Mouse (Mus musculus) midbrain, embryonic 16.5 days (tissue): ENCODE data around the gene Jup. TPM values are rescaled to one million over a fixed set of nuclear protein-coding genes. Genes with fewer than 3 reads are reported as not detected.
A peak's percentile ranks its signal among the peaks of the same experiment; 100 is the strongest.
"Not testable (repeated sequence)": the region's sequence is repeated elsewhere in the genome, so short reads cannot be mapped to it uniquely, and the experiment has no call there.

Experiments
- ATAC-seq: fragments of 200-750 bp; cut with Nextera tagmentation; 2 replicates; pipeline ENCODE4 v1.8.0; 2017; ENCODE audit warnings: moderate TSS enrichment
- H3K27ac ChIP-seq: fragments of 300-500 bp; sonication (generic); 2 replicates; pipeline ENCODE4 v1.5.1; 2014; ENCODE audit warnings: mild to moderate bottlenecking, low read length, mixed read lengths
- H3K27me3 ChIP-seq: fragments of 300-500 bp; sonication (generic); 2 replicates; pipeline ENCODE4 v1.6.1; 2014; ENCODE audit warnings: low read depth, low read length, mixed read lengths; ENCODE audit not compliant: control insufficient read depth, insufficient read depth
- H3K36me3 ChIP-seq: fragments of 300-500 bp; sonication (generic); 2 replicates; pipeline ENCODE4 v1.6.1; 2014; ENCODE audit warnings: mild to moderate bottlenecking, low read length, moderate library complexity, mixed read lengths; ENCODE audit not compliant: control insufficient read depth, insufficient read depth
- H3K4me1 ChIP-seq: fragments of 300-500 bp; sonication (generic); 2 replicates; pipeline ENCODE4 v1.6.1; 2014; ENCODE audit warnings: mild to moderate bottlenecking, low read length, mixed read lengths; ENCODE audit not compliant: control insufficient read depth, insufficient read depth
- H3K4me2 ChIP-seq: fragments of 300-500 bp; sonication (generic); 2 replicates; pipeline ENCODE4 v1.6.1; 2014; ENCODE audit warnings: mild to moderate bottlenecking, low read length, mixed read lengths
- H3K4me3 ChIP-seq: fragments of 300-500 bp; sonication (generic); 2 replicates; pipeline ENCODE4 v1.5.1; 2014; ENCODE audit warnings: low read depth, mild to moderate bottlenecking, low read length, moderate library complexity, mixed read lengths
- H3K9ac ChIP-seq: fragments of 300-500 bp; sonication (generic); 2 replicates; pipeline ENCODE4 v1.6.1; 2014; ENCODE audit warnings: low read depth, low read length, mixed read lengths
- H3K9me3 ChIP-seq: fragments of 300-500 bp; sonication (generic); replicated peaks from 2 replicates; pipeline ENCODE4 v1.6.1; 2014; ENCODE audit warnings: mild to moderate bottlenecking, low read length, mixed read lengths; ENCODE audit not compliant: control insufficient read depth, poor library complexity, severe bottlenecking
- WGBS: fragments of 180-500 bp; shearing (Covaris S2); extraction: QIAGEN DNeasy Blood & Tissue Kit; methylation state at CpG from one replicate; pipeline ENCODE4 v1.1.7; 2014; 5-methylcytosine and 5-hydroxymethylcytosine counted together
- microRNA-seq: library from miRNA; unstranded; fragments of <30 nt; microRNA quantifications from one replicate; pipeline ENCODE4, GENCODE M21; 2017
- polyA plus RNA-seq: library from polyadenylated mRNA; unstranded; fragments of >200 nt; fragmentation: Nextera tagmentation; extraction: Ambion mirVana; gene quantifications from 2 replicates; pipeline ENCODE4 v1.2.1, GENCODE M21; 2015

Gene Jup
- polyA plus RNA-seq, 1 experiment from 2014 or later: 99.7 TPM

- Histone ChIP-seq H3K36me3 (peaks cover 8% of the 10 kb centered on the region), H3K9ac (no peak overlapping the region), H3K9me3 (no peaks in the 10 kb centered on the region), H3K27me3 (no peaks in the 10 kb centered on the region), H3K4me3 (no peak overlapping the region), H3K27ac (no peak overlapping the region), H3K4me2 (no peak overlapping the region), H3K4me1 (peaks cover 10% of the 10 kb centered on the region; the same call in 1 of the 2 replicates)
- WGBS: 66% methylated on average over 3 of the region's 3 CpGs
- ATAC-seq: no peak
Measured at GRCm38 (mm10) chr11:100322591-100323258, 74.8 kb downstream of the Jup start.

GRCm38 (mm10) chr11:100321479-100322305 is 75.9 kb downstream of the Jup start:
- not testable (repeated sequence) for H3K4me2 ChIP-seq, H3K36me3 ChIP-seq, ATAC-seq, H3K4me1 ChIP-seq, H3K27ac ChIP-seq, H3K4me3 ChIP-seq, H3K9me3 ChIP-seq, H3K27me3 ChIP-seq, H3K9ac ChIP-seq
- WGBS: 76% methylated on average over 7 of the region's 7 CpGs

GRCm38 (mm10) chr11:100320701-100321410 is 76.7 kb downstream of the Jup start:
- H3K9me3 ChIP-seq, ATAC-seq, H3K36me3 ChIP-seq, H3K27me3 ChIP-seq, H3K4me1 ChIP-seq: not testable (repeated sequence)
- Histone ChIP-seq H3K9ac (peak overlapping the region; percentile 96), H3K4me2 (peak overlapping the region; percentile 81), H3K27ac (peak overlapping the region; percentile 99), H3K4me3 (peak overlapping the region; percentile 84)
- 24% methylated on average over 11 of the region's 11 CpGs for WGBS

GRCm38 (mm10) chr11:100320172-100320630 is 77.4 kb downstream of the Jup start:
- ATAC-seq: peak; percentile 86
- Histone ChIP-seq H3K4me2 (peak overlapping the region; percentile 81), H3K27me3 (no peaks in the 10 kb centered on the region), H3K9ac (peak overlapping the region; percentile 96), H3K27ac (peak overlapping the region; percentile 99), H3K9me3 (no peaks in the 10 kb centered on the region), H3K36me3 (peaks cover 8% of the 10 kb centered on the region), H3K4me1 (peaks cover 10% of the 10 kb centered on the region; the same call in 1 of the 2 replicates), H3K4me3 (peak overlapping the region; percentile 84)
- WGBS: 0% methylated on average over 40 of the region's 40 CpGs

GRCm38 (mm10) chr11:100319492-100320171 is 77.9 kb downstream of the Jup start, which contains the start of gene Eif1:
Eif1 (plus strand) TSS chr11:100319885.
- H3K4me2 ChIP-seq: peak within 1 kb of the TSS; percentile 81
- H3K9me3 ChIP-seq: no peaks in the 10 kb centered on the region
- peaks cover 10% of the 10 kb centered on the region; the same call in 1 of the 2 replicates for H3K4me1 ChIP-seq
- peak within 1 kb of the TSS; percentile 84 for H3K4me3 ChIP-seq
- H3K36me3 ChIP-seq: peaks cover 8% of the 10 kb centered on the region
- under 1% methylated on average over 52 of the region's 58 CpGs for WGBS
- ATAC-seq: peak; percentile 91
- H3K27me3 ChIP-seq: no peaks in the 10 kb centered on the region
- peak within 1 kb of the TSS; percentile 99 for H3K27ac ChIP-seq
- peak within 1 kb of the TSS; percentile 96 for H3K9ac ChIP-seq

Small RNA genes lying within 50 kb of the gene (microRNA-seq; reads per million reads assigned to microRNA genes)
- gene Gm27374: not detected

Other genes starting within 250 kb of the Jup start
- gene Krt19, start 249.1 kb downstream of the Jup start, polyA plus RNA-seq: 2.9 and 3.4 TPM in 2 replicates
- gene Krt9, start 204.5 kb downstream of the Jup start, polyA plus RNA-seq: not detected in 2 replicates
- gene Krt14, start 190.2 kb downstream of the Jup start, polyA plus RNA-seq: 0.19 and 0.28 TPM in 2 replicates
- not detected in 2 replicates for gene Krt16, start 148.9 kb downstream of the Jup start, polyA plus RNA-seq
- gene Krt17, start 136.7 kb downstream of the Jup start, polyA plus RNA-seq: 0.50 TPM in 1 of 2 replicates, not detected in the other
- 0.20 TPM in 1 of 2 replicates, not detected in the other for gene Krt42, start 127.9 kb downstream of the Jup start, polyA plus RNA-seq
- 1,185 and 1,247 TPM in 2 replicates for gene Eif1, start 77.9 kb downstream of the Jup start, polyA plus RNA-seq
- 0.46 and 1.6 TPM in 2 replicates for gene Gast, start 63.4 kb downstream of the Jup start, polyA plus RNA-seq
- gene Hap1, start 41.6 kb downstream of the Jup start, polyA plus RNA-seq: 417 and 440 TPM in 2 replicates
- gene P3h4, start 17.1 kb upstream of the Jup start, polyA plus RNA-seq: 20.7 and 20.8 TPM in 2 replicates
- gene Fkbp10, start 17.9 kb upstream of the Jup start, polyA plus RNA-seq: 19.3 and 19.6 TPM in 2 replicates
- 109 and 122 TPM in 2 replicates for gene Nt5c3b, start 44.0 kb upstream of the Jup start, polyA plus RNA-seq
- 0.70 and 0.73 TPM in 2 replicates for gene Klhl10, start 44.2 kb upstream of the Jup start, polyA plus RNA-seq
- gene Klhl11, start 75.0 kb upstream of the Jup start, polyA plus RNA-seq: 10.3 and 11.0 TPM in 2 replicates
- 218 and 229 TPM in 2 replicates for gene Acly, start 130.2 kb upstream of the Jup start, polyA plus RNA-seq
- 2.9 and 3.5 TPM in 2 replicates for gene Ttc25, start 147.8 kb upstream of the Jup start, polyA plus RNA-seq
- 46.5 and 57.8 TPM in 2 replicates for gene Cnp, start 177.1 kb upstream of the Jup start, polyA plus RNA-seq
- 97.7 TPM in 2 replicates for gene Nkiras2, start 221.5 kb upstream of the Jup start, polyA plus RNA-seq
- gene Dnajc7, start 222.4 kb upstream of the Jup start, polyA plus RNA-seq: 289 and 327 TPM in 2 replicates